In the genomic region with DNA sequence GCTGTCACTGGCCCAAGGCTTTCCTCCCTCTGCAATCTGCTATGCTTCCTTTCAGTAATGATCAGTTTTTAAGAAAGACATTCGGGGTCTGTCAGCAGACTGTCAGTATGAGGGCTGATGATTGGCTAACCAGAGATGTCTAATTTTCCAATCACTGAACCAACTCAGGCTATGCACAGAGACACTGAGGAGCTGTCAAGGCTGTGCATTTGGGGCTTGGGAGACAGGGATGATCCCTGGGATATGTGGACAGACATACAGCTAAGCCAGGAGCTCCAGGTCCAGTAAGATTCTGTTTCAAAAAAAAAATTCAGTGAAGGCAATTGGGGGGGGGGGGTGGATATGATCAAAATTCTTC, we compare ENCODE assay signal across 13 mouse cellular contexts.
DNase-seq lines count a peak whose midpoint lies in the region; ATAC-seq and TF ChIP-seq lines count a peak whose summit lies in the region.
"Had no signal": no experiment of that assay in that cellular context is flagged by ENCODE, and none has a peak within 500 bp of the region (broad histone marks: within the 10 kb centered on the region; RNA-seq: fewer than 3 reads in every experiment).

No protein-coding gene starts in this region.

- no peak overlapping the region for H3K4me3 ChIP-seq in heart, adult 2 months
- no peak overlapping the region for H3K4me3 ChIP-seq in heart, embryonic 12.5 days
- H3K4me3 ChIP-seq in liver, adult 2 months (ENCODE audit: insufficient read depth, low read depth, low read length) = no peak overlapping the region
- H3K4me3 ChIP-seq in liver, embryonic 11.5 days (ENCODE audit: low read depth, low read length) = no peak overlapping the region
- no peak overlapping the region for H3K4me3 ChIP-seq in cortical plate, adult 2 months (ENCODE audit: insufficient read depth, low read length)
- H3K4me3 ChIP-seq: embryonic facial prominence, embryonic 15.5 days; hindbrain, embryonic 12.5 days; myocyte had no signal

- H3K4me1 ChIP-seq in heart, adult 2 months (ENCODE audit: control insufficient read depth, insufficient read depth, low read length) = peaks cover 3% of the 10 kb centered on the region
- no peaks in the 10 kb centered on the region for H3K4me1 ChIP-seq in heart, embryonic 12.5 days (replicated peaks)
- no peaks in the 10 kb centered on the region; the same call in 1 of the 2 replicates for H3K4me1 ChIP-seq in liver, adult 2 months (ENCODE audit: control insufficient read depth, insufficient read depth, low read length)
- no peaks in the 10 kb centered on the region for H3K4me1 ChIP-seq in liver, embryonic 11.5 days (replicated peaks; ENCODE audit: control insufficient read depth, insufficient read depth, low read length)
- peaks cover 6% of the 10 kb centered on the region for H3K4me1 ChIP-seq in cortical plate, adult 2 months (ENCODE audit: control insufficient read depth, insufficient read depth, low read length)
- H3K4me1 ChIP-seq: embryonic facial prominence, embryonic 15.5 days; hindbrain, embryonic 12.5 days had no signal

- TF ChIP-seq CTCF in heart, adult 2 months (IDR thresholded peaks at IDR 0.05) = no peak
- no peak for TF ChIP-seq CTCF in liver, adult 2 months (IDR thresholded peaks at IDR 0.05; ENCODE audit: low read depth, low read length)
- no peak for TF ChIP-seq CTCF in cortical plate, adult 2 months (IDR thresholded peaks at IDR 0.05; ENCODE audit: extremely low read depth, insufficient read depth, low read length)

- TF ChIP-seq EP300 in heart, adult 2 months (IDR thresholded peaks at IDR 0.05; ENCODE audit: insufficient read depth, low read depth, low read length) = no peak

- WGBS in heart, adult 2 months = 28% methylated on average over 1 of the region's 1 CpGs
- WGBS in heart, embryonic 12.5 days = 52% methylated on average over 1 of the region's 1 CpGs
- 67% methylated on average over 1 of the region's 1 CpGs for WGBS in liver, adult 2 months
- WGBS in liver, embryonic 11.5 days = 58% methylated on average over 1 of the region's 1 CpGs

- no peaks in the 10 kb centered on the region for H3K27me3 ChIP-seq in heart, adult 2 months (ENCODE audit: control insufficient read depth, insufficient read depth, low read length)
- H3K27me3 ChIP-seq in heart, embryonic 12.5 days (replicated peaks) = no peaks in the 10 kb centered on the region
- no peaks in the 10 kb centered on the region; the same call in 1 of the 2 replicates for H3K27me3 ChIP-seq in liver, adult 2 months (ENCODE audit: control insufficient read depth, insufficient read depth, low read length)
- no peaks in the 10 kb centered on the region for H3K27me3 ChIP-seq in liver, embryonic 11.5 days (replicated peaks; ENCODE audit: control insufficient read depth, insufficient read depth, low read length)
- H3K27me3 ChIP-seq: embryonic facial prominence, embryonic 15.5 days; hindbrain, embryonic 12.5 days had no signal

- peak in 1 of 2 experiments; percentile 28 for DNase-seq in heart, adult 2 months
- DNase-seq in liver, adult 2 months (ENCODE audit: extremely low read depth, low read depth, low spot score) = no peak
- DNase-seq in liver, embryonic 11.5 days (ENCODE audit: low spot score) = no peak
- DNase-seq in urinary bladder, adult 18-20 months (ENCODE audit: low spot score in 2 of 2) = no peak
- no peak for DNase-seq in adrenal gland, postnatal 36 days
- DNase-seq: cerebellum, postnatal 25 days; thymus, postnatal 36 days had no signal

- no peaks in the 10 kb centered on the region for H3K9me3 ChIP-seq in heart, embryonic 12.5 days (replicated peaks)
- no peaks in the 10 kb centered on the region for H3K9me3 ChIP-seq in liver, embryonic 11.5 days (ENCODE audit: control insufficient read depth, low read length)
- H3K9me3 ChIP-seq: embryonic facial prominence, embryonic 15.5 days; hindbrain, embryonic 12.5 days had no signal

- H3K4me2 ChIP-seq in heart, embryonic 12.5 days = no peak overlapping the region
- H3K4me2 ChIP-seq in liver, embryonic 11.5 days = no peak overlapping the region
- H3K4me2 ChIP-seq: embryonic facial prominence, embryonic 15.5 days; hindbrain, embryonic 12.5 days had no signal

- intact Hi-C loops in heart, adult 2 months (cut with DNase I) = no loop called here

- TF ChIP-seq POLR2A in heart, adult 2 months (IDR thresholded peaks at IDR 0.05; ENCODE audit: insufficient read depth, low read depth, low read length) = no peak
- TF ChIP-seq POLR2A in liver, adult 2 months (IDR thresholded peaks at IDR 0.05; ENCODE audit: extremely low read depth, insufficient read depth, low read length) = no peak
- TF ChIP-seq POLR2A in cortical plate, adult 2 months (IDR thresholded peaks at IDR 0.05; ENCODE audit: extremely low read depth, insufficient read depth, low read length) = no peak

- H3K27ac ChIP-seq in heart, adult 2 months = peak overlapping the region; percentile 59
- H3K27ac ChIP-seq in heart, embryonic 12.5 days (ENCODE audit: poor library complexity, severe bottlenecking) = no peak overlapping the region
- H3K27ac ChIP-seq in liver, adult 2 months (replicated peaks; ENCODE audit: insufficient read depth, low read depth, low read length) = peak overlapping the region; percentile 49
- no peak overlapping the region for H3K27ac ChIP-seq in liver, embryonic 11.5 days (ENCODE audit: low read depth, low read length)
- H3K27ac ChIP-seq in cortical plate, adult 2 months (ENCODE audit: insufficient read depth, low read length) = peak overlapping the region; percentile 75; the same call in 1 of the 2 replicates
- H3K27ac ChIP-seq: embryonic facial prominence, embryonic 15.5 days; hindbrain, embryonic 12.5 days had no signal

- no peaks in the 10 kb centered on the region for H3K79me2 ChIP-seq in heart, adult 2 months (replicated peaks; ENCODE audit: control insufficient read depth, insufficient read depth, low read length)
- H3K79me2 ChIP-seq in liver, adult 2 months (ENCODE audit: control insufficient read depth, insufficient read depth, low read length) = no peaks in the 10 kb centered on the region

- no peak for ATAC-seq in heart, embryonic 12.5 days (ENCODE audit: insufficient number of reproducible peaks, low FRiP score)
- ATAC-seq in liver, embryonic 11.5 days (replicated peaks; ENCODE audit: low FRiP score) = no peak
- ATAC-seq in megakaryocyte, adult 5-6 weeks (ENCODE audit: poor library complexity, severe bottlenecking) = peak; percentile 18

- no peaks in the 10 kb centered on the region for H3K36me3 ChIP-seq in heart, adult 2 months (ENCODE audit: control insufficient read depth, insufficient read depth, low read length)
- no peaks in the 10 kb centered on the region for H3K36me3 ChIP-seq in heart, embryonic 12.5 days
- no peaks in the 10 kb centered on the region for H3K36me3 ChIP-seq in liver, adult 2 months (ENCODE audit: control insufficient read depth, insufficient read depth, low read length)
- no peaks in the 10 kb centered on the region for H3K36me3 ChIP-seq in liver, embryonic 11.5 days (ENCODE audit: control insufficient read depth, insufficient read depth, low read length)
- H3K36me3 ChIP-seq: embryonic facial prominence, embryonic 15.5 days; hindbrain, embryonic 12.5 days had no signal

- H3K9ac ChIP-seq in heart, adult 2 months (ENCODE audit: low read depth, low read length) = no peak overlapping the region
- no peak overlapping the region for H3K9ac ChIP-seq in heart, embryonic 12.5 days
- H3K9ac ChIP-seq in liver, adult 2 months (ENCODE audit: low read depth, low read length) = no peak overlapping the region
- no peak overlapping the region for H3K9ac ChIP-seq in liver, embryonic 11.5 days (ENCODE audit: low read depth, low read length)
- H3K9ac ChIP-seq: embryonic facial prominence, embryonic 15.5 days; hindbrain, embryonic 12.5 days had no signal

Comparison
In these comparisons a context has a peak if more than half of its experiments do, and no peak if none do; other contexts are left out.
1. H3K27ac ChIP-seq: peak in heart, adult 2 months (single experiment), liver, adult 2 months (single experiment) and cortical plate, adult 2 months (single experiment); none in heart, embryonic 12.5 days (single experiment) and liver, embryonic 11.5 days (single experiment).